Mouse (Mus musculus): ENCODE data around the gene Gtf3c5.

Gtf3c5 gene

GRCm38 (mm10) chr2:28569903-28570302 is 13.6 kb downstream of the Gtf3c5 start:
- peak; percentile 47 for DNase-seq (ENCODE audit: low read depth)

GRCm38 (mm10) chr2:28566545-28566944 is 17.0 kb downstream of the Gtf3c5 start:
- no peak for DNase-seq (ENCODE audit: low read depth)

- no peak for DNase-seq (ENCODE audit: low read depth)
These were observed 19.2 kb downstream of the Gtf3c5 start for GRCm38 (mm10) chr2:28564380-28564779.

- DNase-seq (ENCODE audit: low read depth), result no peak
These were observed 19.7 kb downstream of the Gtf3c5 start for GRCm38 (mm10) chr2:28563830-28564229.

- DNase-seq (ENCODE audit: low read depth), result no peak
These were observed 20.2 kb downstream of the Gtf3c5 start, which contains the start of gene Cel for GRCm38 (mm10) chr2:28563303-28563702. Cel (minus strand) TSS chr2:28563403.

- DNase-seq (ENCODE audit: low read depth), result no peak
These were observed 26.1 kb downstream of the Gtf3c5 start for GRCm38 (mm10) chr2:28557452-28557851.

GRCm38 (mm10) chr2:28552301-28552700 is 31.2 kb downstream of the Gtf3c5 start:
- DNase-seq (ENCODE audit: low read depth), result no peak

GRCm38 (mm10) chr2:28549157-28549556 is 34.4 kb downstream of the Gtf3c5 start:
- no peak for DNase-seq (ENCODE audit: low read depth)

- DNase-seq (ENCODE audit: low read depth), result peak; percentile 87
These were observed 36.0 kb downstream of the Gtf3c5 start for GRCm38 (mm10) chr2:28547237-28548172.

- DNase-seq (ENCODE audit: low read depth), result no peak
These were observed 37.0 kb downstream of the Gtf3c5 start for GRCm38 (mm10) chr2:28546560-28546959.

GRCm38 (mm10) chr2:28545976-28546375 is 37.6 kb downstream of the Gtf3c5 start:
- no peak for DNase-seq (ENCODE audit: low read depth)

GRCm38 (mm10) chr2:28543894-28544293 is 39.7 kb downstream of the Gtf3c5 start:
- no peak for DNase-seq (ENCODE audit: low read depth)

- no peak for DNase-seq (ENCODE audit: low read depth)
These were observed 42.8 kb downstream of the Gtf3c5 start for GRCm38 (mm10) chr2:28540587-28541227.

- DNase-seq (ENCODE audit: low read depth), result no peak
These were observed 43.6 kb downstream of the Gtf3c5 start for GRCm38 (mm10) chr2:28539949-28540348.

GRCm38 (mm10) chr2:28539206-28539605 is 44.3 kb downstream of the Gtf3c5 start:
- peak; percentile 87 for DNase-seq (ENCODE audit: low read depth)

GRCm38 (mm10) chr2:28538817-28539128 is 44.8 kb downstream of the Gtf3c5 start:
- peak; percentile 71 for DNase-seq (ENCODE audit: low read depth)

GRCm38 (mm10) chr2:28537995-28538816 is 45.3 kb downstream of the Gtf3c5 start:
- DNase-seq (ENCODE audit: low read depth), result no peak

- no peak for DNase-seq (ENCODE audit: low read depth)
These were observed 46.0 kb downstream of the Gtf3c5 start for GRCm38 (mm10) chr2:28537634-28537920.

GRCm38 (mm10) chr2:28536766-28537633 is 46.6 kb downstream of the Gtf3c5 start:
- DNase-seq (ENCODE audit: low read depth), result no peak

GRCm38 (mm10) chr2:28536166-28536565 is 47.4 kb downstream of the Gtf3c5 start:
- DNase-seq (ENCODE audit: low read depth), result peak; percentile 46

- no peak for DNase-seq (ENCODE audit: low read depth)
These were observed 47.9 kb downstream of the Gtf3c5 start for GRCm38 (mm10) chr2:28535650-28536049.

GRCm38 (mm10) chr2:28535263-28535540 is 48.3 kb downstream of the Gtf3c5 start:
- no peak for DNase-seq (ENCODE audit: low read depth)

Data from NIH3T3 (cell line).